Mouse (Mus musculus) forebrain, embryonic 16.5 days (tissue): Measurements from ENCODE around the gene Mfn2. TPM values are rescaled to one million over a fixed set of nuclear protein-coding genes. Genes with fewer than 3 reads are reported as not detected.

Source experiments
- ATAC-seq: fragments of 200-750 bp; cut with Nextera tagmentation; 2 replicates; pipeline ENCODE4 v1.8.0; 2017; ENCODE audit warnings: mild to moderate bottlenecking, moderate library complexity
- H3K27ac ChIP-seq: fragments of 300-500 bp; sonication (generic); 2 replicates; pipeline ENCODE4 v1.5.1; 2014; ENCODE audit warnings: low read length, control low read depth
- H3K27me3 ChIP-seq: fragments of 300-500 bp; sonication (generic); replicated peaks from 2 replicates; pipeline ENCODE4 v1.6.1; 2014; ENCODE audit warnings: low read length; ENCODE audit not compliant: control insufficient read depth, insufficient read depth
- H3K36me3 ChIP-seq: fragments of 300-500 bp; sonication (generic); 2 replicates; pipeline ENCODE4 v1.6.1; 2014; ENCODE audit not compliant: control insufficient read depth, insufficient read depth
- H3K4me1 ChIP-seq: fragments of 300-500 bp; sonication (generic); replicated peaks from 2 replicates; pipeline ENCODE4 v1.6.1; 2014; ENCODE audit warnings: low read length; ENCODE audit not compliant: control insufficient read depth, insufficient read depth
- H3K4me2 ChIP-seq: fragments of 300-500 bp; sonication (generic); 2 replicates; pipeline ENCODE4 v1.6.1; 2014; ENCODE audit warnings: mild to moderate bottlenecking, low read length, control low read depth
- H3K4me3 ChIP-seq: fragments of 300-500 bp; sonication (generic); replicated peaks from 2 replicates; pipeline ENCODE4 v1.5.1; 2014; ENCODE audit warnings: mild to moderate bottlenecking, low read length, control low read depth
- H3K9ac ChIP-seq: fragments of 300-500 bp; sonication (generic); replicated peaks from 2 replicates; pipeline ENCODE4 v1.6.1; 2014; ENCODE audit warnings: low read depth, low read length, control low read depth
- H3K9me3 ChIP-seq: fragments of 300-500 bp; sonication (generic); 2 replicates; pipeline ENCODE4 v1.6.1; 2016; ENCODE audit warnings: low read length; ENCODE audit not compliant: control insufficient read depth
- WGBS: fragments of 180-500 bp; shearing (Covaris S2); extraction: QIAGEN DNeasy Blood & Tissue Kit; methylation state at CpG from one replicate; pipeline ENCODE4 v1.1.7; 2014; 5-methylcytosine and 5-hydroxymethylcytosine counted together
- polyA plus RNA-seq: library from polyadenylated mRNA; unstranded; fragments of >200 nt; fragmentation: Nextera tagmentation; extraction: Ambion mirVana; gene quantifications from 2 replicates; pipeline ENCODE4 v1.2.1, GENCODE M21; 2015

Gene Mfn2
- 82.4 and 90.7 TPM in 2 replicates for polyA plus RNA-seq

GRCm38 (mm10) chr4:147904313-147905089, at the start of gene Mfn2:
Gene Mfn2 (minus strand): TSS chr4:147904704.
- peaks cover 10% of the 10 kb centered on the region for H3K4me1 ChIP-seq
- H3K9ac ChIP-seq: peak within 1 kb of the TSS; percentile 85
- H3K4me3 ChIP-seq: peak within 1 kb of the TSS; percentile 86
- H3K27ac ChIP-seq: peak within 1 kb of the TSS; percentile 82
- no peaks in the 10 kb centered on the region for H3K27me3 ChIP-seq
- H3K36me3 ChIP-seq: peaks cover 6% of the 10 kb centered on the region
- under 1% methylated on average over 59 of the region's 59 CpGs for WGBS
- peak; percentile 94 for ATAC-seq
- H3K4me2 ChIP-seq: peak within 1 kb of the TSS; percentile 63
- H3K9me3 ChIP-seq: no peaks in the 10 kb centered on the region

GRCm38 (mm10) chr4:147953590-147953989, 49.1 kb upstream of the Mfn2 start:
- H3K27ac ChIP-seq: no peak overlapping the region
- no peak overlapping the region for H3K4me3 ChIP-seq
- peaks cover 7% of the 10 kb centered on the region for H3K36me3 ChIP-seq
- H3K4me1 ChIP-seq: no peaks in the 10 kb centered on the region
- WGBS: 4% methylated on average over 4 of the region's 4 CpGs
- no peak overlapping the region for H3K4me2 ChIP-seq
- H3K27me3 ChIP-seq: 0 out of 2 replicates have a peak, but pooled peaks cover 3% of the 10 kb centered on the region
- no peak for ATAC-seq
- no peaks in the 10 kb centered on the region for H3K9me3 ChIP-seq
- no peak overlapping the region for H3K9ac ChIP-seq

GRCm38 (mm10) chr4:147947511-147947910, 43.0 kb upstream of the Mfn2 start:
- no peaks in the 10 kb centered on the region for H3K9me3 ChIP-seq
- no peaks in the 10 kb centered on the region for H3K27me3 ChIP-seq
- ATAC-seq: no peak
- 87% methylated on average over 2 of the region's 2 CpGs for WGBS
- peaks cover 36% of the 10 kb centered on the region for H3K36me3 ChIP-seq
- no peak overlapping the region for H3K4me3 ChIP-seq
- no peak overlapping the region for H3K4me2 ChIP-seq
- H3K4me1 ChIP-seq: peaks cover 14% of the 10 kb centered on the region
- H3K9ac ChIP-seq: no peak overlapping the region
- H3K27ac ChIP-seq: no peak overlapping the region

- no peak for ATAC-seq
- no peak overlapping the region for H3K4me2 ChIP-seq
- H3K9me3 ChIP-seq: no peaks in the 10 kb centered on the region
- H3K4me3 ChIP-seq: no peak overlapping the region
- H3K9ac ChIP-seq: no peak overlapping the region
- H3K27me3 ChIP-seq: no peaks in the 10 kb centered on the region
- H3K4me1 ChIP-seq: peaks cover 36% of the 10 kb centered on the region
- WGBS: 96% methylated on average over 1 of the region's 1 CpGs
- H3K36me3 ChIP-seq: peaks cover 26% of the 10 kb centered on the region
- no peak overlapping the region for H3K27ac ChIP-seq
These were observed 38.5 kb upstream of the Mfn2 start for GRCm38 (mm10) chr4:147943005-147943404.

GRCm38 (mm10) chr4:147941045-147942020, 36.8 kb upstream of the Mfn2 start:
- peaks cover 18% of the 10 kb centered on the region for H3K36me3 ChIP-seq
- H3K9me3 ChIP-seq: no peaks in the 10 kb centered on the region
- peak overlapping the region; percentile 60 for H3K27ac ChIP-seq
- peak overlapping the region; percentile 81 for H3K9ac ChIP-seq
- peak overlapping the region; percentile 98 for H3K4me2 ChIP-seq
- H3K27me3 ChIP-seq: no peaks in the 10 kb centered on the region
- peak; percentile 59 for ATAC-seq
- H3K4me1 ChIP-seq: peaks cover 36% of the 10 kb centered on the region
- 8% methylated on average over 74 of the region's 88 CpGs for WGBS
- peak overlapping the region; percentile 78 for H3K4me3 ChIP-seq

- H3K27me3 ChIP-seq: no peaks in the 10 kb centered on the region
- peak within 1 kb of the TSS; percentile 75 for H3K27ac ChIP-seq
- H3K4me2 ChIP-seq: peak within 1 kb of the TSS; percentile 98
- H3K9me3 ChIP-seq: no peaks in the 10 kb centered on the region
- 3% methylated on average over 29 of the region's 35 CpGs for WGBS
- H3K36me3 ChIP-seq: peaks cover 15% of the 10 kb centered on the region
- peak; percentile 60 for ATAC-seq
- peak within 1 kb of the TSS; percentile 78 for H3K4me3 ChIP-seq
- peaks cover 39% of the 10 kb centered on the region for H3K4me1 ChIP-seq
- peak within 1 kb of the TSS; percentile 81 for H3K9ac ChIP-seq
These were observed 36.1 kb upstream of the Mfn2 start, which contains the start of gene 2510039O18Rik for GRCm38 (mm10) chr4:147940576-147941044. Gene 2510039O18Rik (plus strand): TSS chr4:147940895.

- ATAC-seq: peak; percentile 5
- Histone ChIP-seq H3K4me2 (peak overlapping the region; percentile 40), H3K9ac (no peak overlapping the region), H3K4me1 (peaks cover 39% of the 10 kb centered on the region), H3K27ac (peak overlapping the region; percentile 75), H3K36me3 (peaks cover 11% of the 10 kb centered on the region), H3K4me3 (peak overlapping the region; percentile 78), H3K27me3 (no peaks in the 10 kb centered on the region), H3K9me3 (no peaks in the 10 kb centered on the region)
- WGBS: 25% methylated on average over 9 of the region's 9 CpGs
These were observed 35.6 kb upstream of the Mfn2 start for GRCm38 (mm10) chr4:147940111-147940510.

- H3K36me3 ChIP-seq: no peaks in the 10 kb centered on the region
- no peaks in the 10 kb centered on the region for H3K9me3 ChIP-seq
- no peak overlapping the region for H3K9ac ChIP-seq
- no peak overlapping the region for H3K4me2 ChIP-seq
- no peaks in the 10 kb centered on the region for H3K27me3 ChIP-seq
- H3K4me3 ChIP-seq: no peak overlapping the region
- 70% methylated on average over 14 of the region's 14 CpGs for WGBS
- no peak overlapping the region for H3K27ac ChIP-seq
- peaks cover 37% of the 10 kb centered on the region for H3K4me1 ChIP-seq
- ATAC-seq: no peak
These were observed 33.9 kb upstream of the Mfn2 start for GRCm38 (mm10) chr4:147938148-147939096.
